Comparison of ENCODE assay signal across 9 mouse cellular contexts in the genomic region with DNA sequence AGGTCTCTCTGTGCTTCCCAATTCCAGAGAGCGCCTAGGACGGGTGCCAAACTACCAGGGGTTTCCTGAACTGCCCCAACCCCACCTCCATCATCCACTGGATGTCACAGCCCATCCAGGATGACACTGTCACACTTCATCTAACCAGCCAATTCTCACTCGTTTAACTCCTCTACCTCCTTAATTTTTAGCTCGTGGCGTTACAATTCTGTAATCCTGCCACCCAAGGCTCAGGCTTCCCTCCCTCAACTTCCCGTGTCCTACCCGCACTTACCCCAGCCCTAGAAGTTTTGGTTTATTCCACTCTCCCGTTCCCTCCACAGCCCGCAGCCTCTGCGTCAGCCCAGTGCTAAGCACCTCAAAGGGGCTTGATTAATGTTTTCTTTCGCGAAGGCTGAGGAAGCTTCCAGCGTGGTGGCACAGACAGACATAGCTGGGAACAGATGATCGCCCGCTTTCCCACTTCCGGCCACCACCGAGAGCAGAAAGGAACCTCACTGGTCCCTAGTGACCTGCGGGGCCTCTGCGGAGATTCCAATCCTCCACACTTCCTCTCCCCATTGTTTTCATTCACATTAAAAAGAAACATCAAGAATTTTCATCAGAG.
DNase-seq lines count a peak whose midpoint lies in the region; ATAC-seq lines count a peak whose summit lies in the region.
"Had no signal": no experiment of that assay in that cellular context is flagged by ENCODE, and none has a peak within 500 bp of the region (broad histone marks: within the 10 kb centered on the region; RNA-seq: fewer than 3 reads in every experiment).

No protein-coding gene starts in this region.

- no peak for DNase-seq in limb, embryonic 10.5 days (ENCODE audit: low spot score)
- DNase-seq in MN1 (ENCODE audit: low spot score), result no peak
- DNase-seq: retina, postnatal 1 day had no signal

- H3K27ac ChIP-seq in limb, embryonic 12.5 days, result peak overlapping the region; percentile 35; the same call in 1 of the 2 replicates
- H3K27ac ChIP-seq in limb, embryonic 10.5 days, result no peak overlapping the region
- H3K27ac ChIP-seq in heart, embryonic 11.5 days (ENCODE audit: low read depth, low read length), result no peak overlapping the region
- H3K27ac ChIP-seq in intestine, embryonic 15.5 days, result peak overlapping the region; percentile 14; the same call in 1 of the 2 replicates
- no peak overlapping the region for H3K27ac ChIP-seq in neural tube, embryonic 14.5 days (ENCODE audit: low read depth, low read length)
- H3K27ac ChIP-seq: macrophage had no signal

- H3K4me2 ChIP-seq in limb, embryonic 12.5 days, result no peak overlapping the region
- peak overlapping the region; percentile 45 for H3K4me2 ChIP-seq in heart, embryonic 11.5 days
- H3K4me2 ChIP-seq in intestine, embryonic 15.5 days (replicated peaks), result peak overlapping the region; percentile 30
- no peak overlapping the region for H3K4me2 ChIP-seq in neural tube, embryonic 14.5 days (ENCODE audit: low read depth, low read length)

- peaks cover 42% of the 10 kb centered on the region for H3K4me1 ChIP-seq in limb, embryonic 12.5 days (replicated peaks)
- H3K4me1 ChIP-seq in limb, embryonic 10.5 days, result peaks cover 13% of the 10 kb centered on the region; the same call in 1 of the 2 replicates
- peaks cover 5% of the 10 kb centered on the region; the same call in 1 of the 2 replicates for H3K4me1 ChIP-seq in heart, embryonic 11.5 days (ENCODE audit: control insufficient read depth, insufficient read depth, low read length)
- H3K4me1 ChIP-seq in intestine, embryonic 15.5 days (replicated peaks), result peaks cover 16% of the 10 kb centered on the region
- no peaks in the 10 kb centered on the region for H3K4me1 ChIP-seq in neural tube, embryonic 14.5 days (ENCODE audit: control insufficient read depth, insufficient read depth, low read length)

- ATAC-seq in limb, embryonic 12.5 days (ENCODE audit: insufficient number of reproducible peaks, insufficient read depth, low FRiP score, low TSS enrichment, low read depth), result no peak
- no peak; the same call in 1 of the 2 replicates for ATAC-seq in heart, embryonic 11.5 days (replicated peaks; ENCODE audit: insufficient number of reproducible peaks, low FRiP score, low TSS enrichment)
- no peak for ATAC-seq in intestine, embryonic 15.5 days
- 0 out of 2 replicates have a peak, but pooled peaks have one; percentile 21 for ATAC-seq in neural tube, embryonic 14.5 days (ENCODE audit: low read depth)
- no peak for ATAC-seq in erythroblast, adult 5-6 weeks (replicated peaks; ENCODE audit: low FRiP score, poor library complexity, severe bottlenecking)

- H3K27me3 ChIP-seq in limb, embryonic 12.5 days, result 0 out of 2 replicates have a peak, but pooled peaks cover 6% of the 10 kb centered on the region
- no peaks in the 10 kb centered on the region for H3K27me3 ChIP-seq in limb, embryonic 10.5 days (ENCODE audit: low read depth, poor library complexity, severe bottlenecking)
- no peaks in the 10 kb centered on the region for H3K27me3 ChIP-seq in heart, embryonic 11.5 days (ENCODE audit: control insufficient read depth, insufficient read depth, low read length)
- H3K27me3 ChIP-seq in intestine, embryonic 15.5 days (replicated peaks), result no peaks in the 10 kb centered on the region
- no peaks in the 10 kb centered on the region for H3K27me3 ChIP-seq in neural tube, embryonic 14.5 days (ENCODE audit: control insufficient read depth, insufficient read depth, low read length)

- WGBS in limb, embryonic 12.5 days, result 61% methylated on average over 19 of the region's 19 CpGs
- 56% methylated on average over 19 of the region's 19 CpGs for WGBS in limb, embryonic 10.5 days
- WGBS in heart, embryonic 11.5 days (ENCODE audit: insufficient replicate concordance), result 43% methylated on average over 19 of the region's 19 CpGs
- WGBS in intestine, embryonic 15.5 days, result 37% methylated on average over 19 of the region's 19 CpGs
- 54% methylated on average over 19 of the region's 19 CpGs for WGBS in neural tube, embryonic 14.5 days

- no peaks in the 10 kb centered on the region for H3K9me3 ChIP-seq in limb, embryonic 12.5 days
- no peaks in the 10 kb centered on the region for H3K9me3 ChIP-seq in limb, embryonic 10.5 days (replicated peaks)
- no peaks in the 10 kb centered on the region for H3K9me3 ChIP-seq in heart, embryonic 11.5 days (replicated peaks; ENCODE audit: control insufficient read depth, low read length)
- H3K9me3 ChIP-seq in intestine, embryonic 15.5 days, result no peaks in the 10 kb centered on the region
- no peaks in the 10 kb centered on the region for H3K9me3 ChIP-seq in neural tube, embryonic 14.5 days (ENCODE audit: control insufficient read depth, low read length)

- H3K36me3 ChIP-seq in limb, embryonic 12.5 days, result no peaks in the 10 kb centered on the region
- H3K36me3 ChIP-seq in limb, embryonic 10.5 days, result no peaks in the 10 kb centered on the region
- no peaks in the 10 kb centered on the region for H3K36me3 ChIP-seq in heart, embryonic 11.5 days (ENCODE audit: control insufficient read depth, insufficient read depth, low read length)
- H3K36me3 ChIP-seq in intestine, embryonic 15.5 days, result no peaks in the 10 kb centered on the region
- H3K36me3 ChIP-seq in neural tube, embryonic 14.5 days (ENCODE audit: control insufficient read depth, insufficient read depth, low read length), result no peaks in the 10 kb centered on the region

- H3K9ac ChIP-seq in limb, embryonic 12.5 days (replicated peaks), result no peak overlapping the region
- H3K9ac ChIP-seq in heart, embryonic 11.5 days (ENCODE audit: low read depth, low read length), result 0 out of 2 replicates have a peak overlapping the region, but pooled peaks have one; percentile 22
- no peak overlapping the region for H3K9ac ChIP-seq in intestine, embryonic 15.5 days
- H3K9ac ChIP-seq in neural tube, embryonic 14.5 days (replicated peaks; ENCODE audit: low read depth, low read length), result no peak overlapping the region

- H3K4me3 ChIP-seq in limb, embryonic 12.5 days (replicated peaks), result no peak overlapping the region
- no peak overlapping the region for H3K4me3 ChIP-seq in limb, embryonic 10.5 days
- H3K4me3 ChIP-seq in heart, embryonic 11.5 days (ENCODE audit: low read depth, low read length), result 0 out of 2 replicates have a peak overlapping the region, but pooled peaks have one; percentile 5
- H3K4me3 ChIP-seq in intestine, embryonic 15.5 days (replicated peaks), result no peak overlapping the region
- no peak overlapping the region for H3K4me3 ChIP-seq in neural tube, embryonic 14.5 days (ENCODE audit: low read depth, low read length)

Comparison
In these comparisons a context has a peak if more than half of its experiments do, and no peak if none do; other contexts are left out.
1. H3K27ac ChIP-seq: peak in limb, embryonic 12.5 days (single experiment) and intestine, embryonic 15.5 days (single experiment); none in limb, embryonic 10.5 days (single experiment), heart, embryonic 11.5 days (single experiment) and neural tube, embryonic 14.5 days (single experiment).
2. H3K4me2 ChIP-seq: peak in heart, embryonic 11.5 days (single experiment) and intestine, embryonic 15.5 days (single experiment); none in limb, embryonic 12.5 days (single experiment) and neural tube, embryonic 14.5 days (single experiment).